8 mouse cellular contexts compared by ENCODE assay signal in genomic region chr5:145069707-145070106, GRCm38 (mm10). TPM values are rescaled to one million over a fixed set of nuclear protein-coding genes. Genes with fewer than 3 reads are reported as not detected.
A peak's percentile ranks its signal among the peaks of the same experiment; 100 is the strongest.
DNase-seq lines count a peak whose midpoint lies in the region; ATAC-seq and TF ChIP-seq lines count a peak whose summit lies in the region.

No protein-coding gene starts in this region.

- no peak overlapping the region for H3K27ac ChIP-seq in forebrain, postnatal 0 days (ENCODE audit: low read depth, low read length)

- DNase-seq in left cerebral cortex, adult 18-20 months (ENCODE audit: low spot score in 2 of 2) = peak; percentile 84 to 87
- no peak for DNase-seq in left cerebral cortex, adult 11 months (ENCODE audit: low spot score)
- DNase-seq in cerebellum, adult 11-12 months = peak; percentile 32
- DNase-seq in forebrain, postnatal 0 days = peak; percentile 90
- peak; percentile 84 for DNase-seq in induced T-regulatory cell, adult 2 months (ENCODE audit: low read depth)
- DNase-seq in left cerebral cortex, postnatal 10 days (ENCODE audit: extremely low spot score in 1 of 2, low spot score in 2 of 2) = peak; percentile 73 to 78
- peak; percentile 82 for DNase-seq in splenic B cell, adult 2 months (ENCODE audit: low read depth, low spot score)

- TF ChIP-seq CTCF in forebrain, postnatal 0 days (IDR thresholded peaks at IDR 0.05; ENCODE audit: low read depth) = peak; percentile 91

- no peaks in the 10 kb centered on the region for H3K9me3 ChIP-seq in forebrain, postnatal 0 days (ENCODE audit: low read length)

- intact Hi-C loops in left cerebral cortex, postnatal 10 days (cut with DNase I) = loop anchor here (5.0 kb wide), 1 partner anchor 52 kb away; no protein-coding TSS in a partner anchor

- no peaks in the 10 kb centered on the region for H3K27me3 ChIP-seq in forebrain, postnatal 0 days (ENCODE audit: insufficient read depth, low read length)
- H3K27me3 ChIP-seq in splenic B cell, adult 2 months (ENCODE audit: control insufficient read depth, insufficient read depth, low read length, poor library complexity, severe bottlenecking) = no peaks in the 10 kb centered on the region

- H3K36me3 ChIP-seq in forebrain, postnatal 0 days (ENCODE audit: insufficient read depth) = no peaks in the 10 kb centered on the region
- H3K36me3 ChIP-seq in splenic B cell, adult 2 months (ENCODE audit: control insufficient read depth, insufficient read depth, low read length, poor library complexity, severe bottlenecking) = no peaks in the 10 kb centered on the region

- ATAC-seq in forebrain, postnatal 0 days = peak; percentile 81
- ATAC-seq in monocyte, adult 5-6 weeks (replicated peaks; ENCODE audit: insufficient number of reproducible peaks, low FRiP score, low TSS enrichment, poor library complexity, severe bottlenecking) = peak; percentile 75; the same call in 1 of the 2 replicates

- H3K4me3 ChIP-seq in forebrain, postnatal 0 days (ENCODE audit: low read depth, low read length) = no peak overlapping the region

- WGBS in forebrain, postnatal 0 days = 2% methylated on average over 5 of the region's 5 CpGs

- H3K4me1 ChIP-seq in forebrain, postnatal 0 days (ENCODE audit: insufficient read depth) = no peaks in the 10 kb centered on the region

- no peak overlapping the region for H3K4me2 ChIP-seq in forebrain, postnatal 0 days (ENCODE audit: low read depth)

- no peak overlapping the region for H3K9ac ChIP-seq in forebrain, postnatal 0 days

RNA-seq across cellular contexts. Expression of gene Arpc1a, which starts 13.9 kb away (rescaled TPM):
- total RNA-seq in left cerebral cortex, adult 18-20 months (2021) = 100 to 1,000 TPM; 199 to 210 TPM
- total RNA-seq in forebrain, postnatal 0 days (2014; rRNA removed) = 146 and 156 TPM in 2 replicates
- 246 and 273 TPM in 2 replicates for polyA plus RNA-seq in forebrain, postnatal 0 days (2015; fragmentation: Nextera tagmentation; extraction: Ambion mirVana)
- 100 to 1,000 TPM; 178 to 190 TPM for total RNA-seq in left cerebral cortex, postnatal 10 days (2021)
- total RNA-seq in monocyte, adult 5-6 weeks (2017) = 79.3 to 85.9 TPM (median 81.0 TPM) in 3 replicates

RNA-seq across cellular contexts. Expression of gene Kpna7, which starts 14.1 kb away (rescaled TPM):
- not detected for total RNA-seq in left cerebral cortex, adult 18-20 months (2021)
- 0.46 TPM in 1 of 2 replicates, not detected in the other for total RNA-seq in forebrain, postnatal 0 days (2014; rRNA removed)
- polyA plus RNA-seq in forebrain, postnatal 0 days (2015; fragmentation: Nextera tagmentation; extraction: Ambion mirVana) = not detected in 2 replicates
- total RNA-seq in left cerebral cortex, postnatal 10 days (2021) = not detected
- not detected in 3 replicates for total RNA-seq in monocyte, adult 5-6 weeks (2017)

RNA-seq across cellular contexts. Expression of gene 1700018F24Rik, which starts 26.9 kb away (rescaled TPM):
- total RNA-seq in left cerebral cortex, adult 18-20 months (2021) = not detected
- not detected in 2 replicates for total RNA-seq in forebrain, postnatal 0 days (2014; rRNA removed)
- not detected in 2 replicates for polyA plus RNA-seq in forebrain, postnatal 0 days (2015; fragmentation: Nextera tagmentation; extraction: Ambion mirVana)
- not detected for total RNA-seq in left cerebral cortex, postnatal 10 days (2021)
- not detected in 3 replicates for total RNA-seq in monocyte, adult 5-6 weeks (2017)

RNA-seq across cellular contexts. Expression of gene Gm4871, which starts 37.2 kb away (rescaled TPM):
- total RNA-seq in left cerebral cortex, adult 18-20 months (2021) = not detected
- not detected in 2 replicates for total RNA-seq in forebrain, postnatal 0 days (2014; rRNA removed)
- not detected in 2 replicates for polyA plus RNA-seq in forebrain, postnatal 0 days (2015; fragmentation: Nextera tagmentation; extraction: Ambion mirVana)
- total RNA-seq in left cerebral cortex, postnatal 10 days (2021) = not detected
- total RNA-seq in monocyte, adult 5-6 weeks (2017) = not detected in 3 replicates

RNA-seq across cellular contexts. Expression of gene Arpc1b, which starts 44.3 kb away (rescaled TPM):
- total RNA-seq in left cerebral cortex, adult 18-20 months (2021) = 10 to 100 TPM; 14.5 to 19.8 TPM
- total RNA-seq in forebrain, postnatal 0 days (2014; rRNA removed) = 28.6 and 34.2 TPM in 2 replicates
- 59.9 and 67.1 TPM in 2 replicates for polyA plus RNA-seq in forebrain, postnatal 0 days (2015; fragmentation: Nextera tagmentation; extraction: Ambion mirVana)
- total RNA-seq in left cerebral cortex, postnatal 10 days (2021) = 10 to 100 TPM; 28.3 to 30.3 TPM
- 406 to 524 TPM (median 463 TPM) in 3 replicates for total RNA-seq in monocyte, adult 5-6 weeks (2017)
